Mouse (Mus musculus) T-helper 1 cell (primary cell): Measurements from ENCODE around the gene Chpf.

Experiments
- in situ Hi-C: fragments of 300-600 bp; cut with MboI, MseI; formaldehyde crosslinking; loops from one replicate; pipeline ENCODE4 v1.15.1; 2025; ENCODE audit warnings: high pct_unique_total_duplicates

The Chpf gene

DNA sequence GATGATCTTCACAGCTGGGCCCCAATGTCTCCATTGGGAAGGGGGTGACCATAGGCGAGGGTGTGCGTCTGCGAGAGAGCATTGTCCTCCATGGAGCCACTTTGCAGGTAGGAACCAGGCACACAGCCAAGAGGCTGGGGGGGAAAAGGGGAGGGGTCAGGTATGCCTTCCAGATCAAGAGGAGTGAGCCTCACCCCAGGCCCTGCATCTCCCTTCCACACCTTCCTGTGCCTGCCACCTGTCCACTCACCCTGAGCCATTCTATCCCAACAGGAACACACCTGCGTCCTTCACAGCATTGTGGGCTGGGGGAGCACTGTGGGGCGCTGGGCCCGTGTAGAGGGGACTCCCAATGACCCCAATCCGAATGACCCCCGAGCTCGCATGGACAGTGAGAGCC, 36.9 kb downstream of the Chpf start:
- in situ Hi-C loops = no loop called here

DNA sequence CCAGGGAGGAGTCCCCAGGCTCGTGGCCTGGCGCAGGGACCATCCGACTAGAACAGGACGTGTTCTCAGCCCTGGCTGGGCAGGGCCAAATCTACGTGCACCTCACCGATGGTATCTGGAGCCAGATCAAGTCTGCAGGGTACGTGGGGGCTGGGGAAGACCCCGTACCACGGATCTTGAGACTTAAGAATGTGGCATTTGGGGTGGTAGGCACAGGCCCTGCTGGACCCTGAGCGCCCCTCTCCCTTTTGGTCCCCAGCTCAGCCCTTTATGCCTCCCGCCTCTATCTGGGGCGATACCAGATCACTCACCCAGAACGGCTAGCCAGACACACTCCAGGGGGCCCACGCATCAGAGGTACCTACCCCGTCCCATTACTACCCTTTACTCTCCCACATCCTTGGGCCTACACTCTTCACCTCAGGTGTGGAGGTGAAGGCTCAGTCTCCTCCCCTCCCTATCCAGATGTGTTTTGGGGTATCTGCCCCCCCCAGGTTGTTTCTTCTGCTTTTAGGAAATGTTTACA, 37.6 kb downstream of the Chpf start:
- in situ Hi-C loops = no loop called here

DNA sequence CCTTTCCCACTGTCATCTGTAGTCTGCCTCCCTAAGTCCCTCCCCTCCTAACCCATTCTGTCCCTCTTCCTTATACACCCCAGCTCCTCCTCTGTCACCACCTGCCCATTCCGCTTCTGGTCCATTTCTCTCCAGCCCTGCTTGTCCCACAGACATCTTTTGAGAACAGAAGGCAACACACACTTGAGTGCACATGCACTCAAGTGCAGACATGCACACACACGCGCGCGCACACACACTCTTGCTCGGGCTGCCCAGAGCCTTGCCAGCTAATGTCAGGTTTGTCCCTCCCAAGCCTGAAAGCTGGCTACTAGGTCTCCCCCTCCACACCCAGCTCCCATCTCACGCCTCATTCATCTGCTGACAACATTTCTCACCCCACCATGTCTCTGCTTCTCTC, 38.4 kb downstream of the Chpf start:
- in situ Hi-C loops = no loop called here

DNA sequence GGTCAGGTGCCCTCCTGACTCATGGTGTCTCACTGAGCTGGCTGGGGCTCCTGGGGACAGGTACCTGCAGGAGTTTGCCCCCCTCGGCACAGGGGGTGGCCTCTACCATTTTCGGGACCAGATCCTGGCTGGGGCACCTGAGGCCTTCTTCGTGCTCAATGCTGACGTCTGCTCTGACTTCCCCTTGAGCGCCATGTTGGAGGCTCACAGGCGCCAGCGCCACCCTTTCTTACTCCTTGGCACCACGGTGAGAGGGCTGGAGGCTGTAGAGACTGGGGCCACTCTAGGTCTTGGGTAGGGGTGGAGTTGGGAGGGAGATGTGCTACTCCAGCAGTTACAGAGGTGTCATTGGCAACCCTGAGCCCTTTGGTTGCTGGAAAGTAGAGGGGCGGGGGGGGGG, 40.3 kb downstream of the Chpf start:
- in situ Hi-C loops = no loop called here

DNA sequence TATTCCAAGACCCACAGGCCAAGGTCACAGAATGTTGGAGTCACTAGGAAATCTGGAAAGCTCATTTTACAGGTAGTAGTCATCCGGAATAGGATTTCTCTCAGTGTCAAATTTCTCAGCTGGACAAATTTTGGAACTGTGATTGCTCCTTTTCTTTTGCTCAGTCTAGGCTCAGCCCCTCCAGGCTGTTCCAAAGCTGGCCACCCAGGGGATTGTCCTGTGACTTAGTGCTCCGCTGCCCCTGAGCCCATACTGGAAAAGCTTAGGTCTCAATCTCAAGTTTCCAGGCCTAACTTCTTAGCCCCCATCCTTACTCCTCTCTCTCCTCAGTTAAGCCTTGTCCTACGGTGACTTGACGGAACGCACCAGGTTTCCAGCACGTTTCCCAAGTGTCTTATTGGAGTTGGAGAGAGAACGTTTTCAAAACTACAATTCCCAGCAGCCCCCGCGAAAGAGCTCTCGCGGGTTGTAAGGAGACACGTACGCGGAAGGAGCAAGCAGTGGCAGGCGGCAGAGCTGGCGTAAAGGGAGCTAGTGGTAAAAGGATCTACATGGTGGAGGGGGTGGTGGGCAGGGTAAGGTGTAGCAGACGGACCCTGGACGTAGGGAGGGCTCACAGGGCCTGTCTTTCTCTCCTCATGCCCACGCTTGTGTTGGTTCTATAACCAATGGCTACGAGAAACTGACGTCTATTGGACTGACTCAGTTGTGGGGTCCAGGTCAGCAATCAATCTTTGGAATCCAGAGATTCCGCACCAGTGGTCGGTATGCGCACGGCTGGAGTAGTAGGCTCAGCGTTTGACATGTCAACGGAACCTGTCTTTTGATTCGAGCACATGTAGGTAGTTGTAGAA, 43.4 kb downstream of the Chpf start, which contains the start of gene Gmppa:
Gene Gmppa (plus strand): TSS at position 456 of the 854 bp plus-strand sequence.
- in situ Hi-C loops = no loop called here

DNA sequence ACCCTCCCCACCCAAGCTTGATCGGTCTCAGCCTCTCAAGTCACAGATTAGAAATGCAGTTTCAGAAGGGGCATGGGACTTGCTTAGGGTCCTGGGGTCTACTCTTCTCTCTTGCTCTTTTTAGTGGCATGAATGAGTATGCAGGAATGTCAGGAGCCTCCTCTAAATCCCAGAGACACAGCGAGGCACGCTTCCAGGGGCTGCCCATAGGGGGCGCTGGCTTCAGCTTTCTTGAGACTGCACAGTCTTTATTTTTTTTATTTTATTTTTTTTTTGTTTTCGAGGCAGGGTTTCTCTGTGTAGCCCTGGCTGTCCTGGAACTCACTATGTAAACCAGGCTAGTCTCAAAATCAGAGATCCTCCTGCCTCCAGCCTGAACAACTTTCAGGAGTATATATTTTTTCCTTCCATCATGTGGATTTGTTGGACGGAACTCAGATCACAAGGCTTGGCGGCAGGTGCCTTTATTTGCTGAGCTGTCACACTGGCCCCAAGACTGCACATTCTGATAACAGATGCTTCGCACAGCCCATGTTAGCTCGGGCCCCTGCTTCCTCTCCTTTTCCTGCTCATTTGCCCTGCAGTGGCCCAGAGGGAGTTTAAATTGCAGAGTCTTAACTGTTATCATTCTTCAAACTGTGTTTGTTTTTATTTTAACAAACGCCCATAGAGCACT, 53.2 kb downstream of the Chpf start:
- in situ Hi-C loops = no loop called here
